Mouse (Mus musculus) G1E (cell line): ENCODE measurements around the gene Tmem19.

ENCODE experiments used
- CTCF ChIP-seq: IDR thresholded peaks from 2 replicates; pipeline ENCODE4 v1.5.1; 2012; ENCODE audit warnings: low read depth, low read length, inconsistent platforms, mixed read lengths
- GATA1 ChIP-seq: IDR thresholded peaks from 2 replicates; pipeline ENCODE4 v1.6.1; 2012; ENCODE audit warnings: borderline replicate concordance, low read length, inconsistent platforms, mixed read lengths
- GATA2 ChIP-seq: IDR thresholded peaks from 2 replicates; pipeline ENCODE4 v1.6.1; 2012; ENCODE audit warnings: low read depth, low read length, inconsistent platforms, borderline replicate concordance
- POLR2AphosphoS5 ChIP-seq: IDR thresholded peaks from 2 replicates; pipeline ENCODE4 v1.6.1; 2012; ENCODE audit warnings: low read depth, low read length, inconsistent platforms; ENCODE audit not compliant: insufficient replicate concordance

DNA sequence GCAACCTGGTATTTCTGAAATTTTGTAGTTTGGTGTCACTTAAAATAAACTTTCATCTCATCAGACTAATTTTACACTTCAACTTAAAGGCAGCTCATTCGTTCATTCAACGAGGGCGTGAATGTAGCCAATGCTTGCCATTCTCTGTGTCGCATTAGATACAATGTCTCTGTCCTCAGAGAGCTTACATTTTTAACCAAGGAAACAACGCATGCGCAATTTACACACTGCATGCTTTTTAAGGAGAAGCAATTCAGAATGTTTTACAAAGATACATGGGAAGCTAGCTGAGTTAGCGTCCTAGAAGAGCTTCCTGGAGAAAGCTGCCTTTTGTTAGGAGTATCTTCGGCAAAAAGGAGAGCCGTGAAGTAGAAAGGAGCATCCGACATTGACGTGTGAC lies 46.0 kb downstream of the Tmem19 start:
- no peak for TF ChIP-seq CTCF
- TF ChIP-seq GATA1 = no peak
- TF ChIP-seq GATA2 = no peak
- TF ChIP-seq POLR2AphosphoS5 = no peak
